Mouse (Mus musculus): ENCODE data around the gene Apmap. TPM values are rescaled to one million over a fixed set of nuclear protein-coding genes. Genes with fewer than 3 reads are reported as not detected.

Apmap gene
- polyA plus RNA-seq, 1 experiment = 18.0 TPM

DNA sequence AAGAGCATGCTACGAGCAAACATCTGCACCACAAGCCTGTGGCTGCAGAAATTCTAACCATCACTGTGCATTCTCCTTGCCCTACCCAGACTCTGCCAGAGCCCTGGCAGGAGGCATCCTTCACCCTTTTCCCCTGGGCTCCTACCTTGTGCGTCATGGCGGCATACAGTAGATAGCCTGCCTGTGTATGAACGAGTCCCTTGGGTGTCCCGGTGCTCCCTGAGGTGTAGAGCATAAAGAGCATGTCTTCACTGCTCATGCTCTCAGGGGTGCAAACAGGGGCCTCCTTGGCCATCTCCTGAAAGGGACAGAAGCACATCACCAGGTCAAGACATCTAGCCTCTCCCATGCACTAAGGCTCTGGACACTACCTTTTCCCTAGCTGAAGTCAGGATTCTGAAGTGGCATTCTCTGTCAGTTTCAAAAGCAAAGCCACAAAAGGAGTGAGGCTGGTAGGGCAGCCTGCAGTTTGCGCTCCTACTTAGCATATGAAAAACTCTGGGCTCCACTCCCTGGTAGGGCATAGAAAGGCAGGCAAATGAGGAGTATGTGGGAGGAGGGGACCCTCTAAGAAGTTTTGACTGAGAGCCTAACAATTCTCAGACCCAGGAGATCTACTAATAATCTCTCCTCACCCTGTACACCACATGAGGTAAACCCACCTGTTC lies 29.5 kb upstream of the Apmap start:
- peak overlapping the region; percentile 4; the same call in 1 of the 2 replicates for H3K27ac ChIP-seq (ENCODE audit: control insufficient read depth, insufficient read depth, low read depth, low read length, poor library complexity)
- no peaks in the 10 kb centered on the region for H3K4me1 ChIP-seq (ENCODE audit: control insufficient read depth, insufficient read depth, low read length)
- 88% methylated on average over 6 of the region's 6 CpGs for WGBS
- H3K4me3 ChIP-seq (replicated peaks; ENCODE audit: control insufficient read depth, low read depth, low read length) = no peak overlapping the region
- TF ChIP-seq POLR2A (IDR thresholded peaks at IDR 0.05; ENCODE audit: borderline replicate concordance, control insufficient read depth, low read depth, low read length) = no peak
- TF ChIP-seq CTCF (IDR thresholded peaks at IDR 0.05; ENCODE audit: control insufficient read depth, insufficient read depth, low read length) = no peak

DNA sequence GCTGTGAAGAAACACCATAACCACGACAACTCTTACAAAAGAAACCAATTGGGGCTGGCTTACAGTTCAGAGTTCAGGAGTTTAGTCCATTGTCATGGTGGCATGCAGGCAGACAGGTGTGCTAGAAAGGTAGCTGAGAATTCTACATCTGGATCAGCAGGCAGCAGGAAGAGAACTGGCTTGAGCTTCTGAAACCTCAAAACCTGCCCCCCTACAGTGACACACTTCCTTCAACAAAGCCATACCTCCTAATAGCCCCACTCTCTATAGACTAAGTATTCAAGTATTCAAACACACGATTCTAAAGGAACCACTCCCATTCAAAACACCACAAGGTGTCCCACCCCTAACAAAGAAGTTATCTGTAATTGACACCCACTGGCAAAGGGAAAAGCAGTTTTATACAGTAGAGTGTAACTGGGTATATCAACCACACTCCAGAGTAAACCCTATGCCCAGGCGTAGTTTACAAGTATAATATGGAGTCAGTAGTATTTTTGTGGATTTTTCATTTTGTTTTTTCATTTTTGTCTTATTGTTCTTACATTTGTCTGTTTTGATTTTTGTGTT lies 27.6 kb upstream of the Apmap start:
- no peak for TF ChIP-seq POLR2A (IDR thresholded peaks at IDR 0.05; ENCODE audit: borderline replicate concordance, control insufficient read depth, low read depth, low read length)
- H3K4me1 ChIP-seq (ENCODE audit: control insufficient read depth, insufficient read depth, low read length) = no peaks in the 10 kb centered on the region
- no peak overlapping the region for H3K27ac ChIP-seq (ENCODE audit: control insufficient read depth, insufficient read depth, low read depth, low read length, poor library complexity)
- 63% methylated on average over 3 of the region's 3 CpGs for WGBS
- H3K4me3 ChIP-seq (replicated peaks; ENCODE audit: control insufficient read depth, low read depth, low read length) = no peak overlapping the region

- TF ChIP-seq POLR2A (IDR thresholded peaks at IDR 0.05; ENCODE audit: borderline replicate concordance, control insufficient read depth, low read depth, low read length) = no peak
- no peak for TF ChIP-seq CTCF (IDR thresholded peaks at IDR 0.05; ENCODE audit: control insufficient read depth, insufficient read depth, low read length)
- Histone ChIP-seq H3K4me3 (replicated peaks; ENCODE audit: control insufficient read depth, low read depth, low read length) (no peak overlapping the region), H3K27ac (ENCODE audit: control insufficient read depth, insufficient read depth, low read depth, low read length, poor library complexity) (no peak overlapping the region), H3K4me1 (ENCODE audit: control insufficient read depth, insufficient read depth, low read length) (peaks cover 4% of the 10 kb centered on the region)
- 54% methylated on average over 4 of the region's 4 CpGs for whole genome bisulfite sequencing
Measured at GRCm38 (mm10) chr2:150629255-150629654, 20.9 kb upstream of the Apmap start.

DNA sequence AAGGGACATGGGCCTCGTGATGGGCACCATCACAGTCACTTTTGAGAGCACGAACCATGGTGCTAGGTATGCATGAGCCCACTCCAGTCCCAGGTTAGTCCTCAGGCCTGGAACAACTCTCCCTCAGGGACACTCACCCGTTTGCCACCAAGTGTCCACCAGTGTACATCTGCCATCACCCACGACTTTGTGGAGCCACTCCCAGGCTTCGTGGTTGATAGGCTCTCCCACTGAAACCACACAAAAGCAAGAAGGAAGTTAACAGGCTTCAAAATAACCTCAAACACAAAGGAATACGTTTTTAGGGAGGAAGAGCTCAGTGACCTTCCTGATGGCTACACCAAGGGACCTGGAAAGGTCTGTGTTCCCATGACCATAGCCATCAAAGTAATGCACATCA lies 18.8 kb upstream of the Apmap start:
- no peak overlapping the region for H3K4me3 ChIP-seq (replicated peaks; ENCODE audit: control insufficient read depth, low read depth, low read length)
- peaks cover 4% of the 10 kb centered on the region for H3K4me1 ChIP-seq (ENCODE audit: control insufficient read depth, insufficient read depth, low read length)
- TF ChIP-seq CTCF (IDR thresholded peaks at IDR 0.05; ENCODE audit: control insufficient read depth, insufficient read depth, low read length) (no peak), POLR2A (IDR thresholded peaks at IDR 0.05; ENCODE audit: borderline replicate concordance, control insufficient read depth, low read depth, low read length) (no peak)
- no peak overlapping the region for H3K27ac ChIP-seq (ENCODE audit: control insufficient read depth, insufficient read depth, low read depth, low read length, poor library complexity)
- WGBS = 28% methylated on average over 6 of the region's 6 CpGs

DNA sequence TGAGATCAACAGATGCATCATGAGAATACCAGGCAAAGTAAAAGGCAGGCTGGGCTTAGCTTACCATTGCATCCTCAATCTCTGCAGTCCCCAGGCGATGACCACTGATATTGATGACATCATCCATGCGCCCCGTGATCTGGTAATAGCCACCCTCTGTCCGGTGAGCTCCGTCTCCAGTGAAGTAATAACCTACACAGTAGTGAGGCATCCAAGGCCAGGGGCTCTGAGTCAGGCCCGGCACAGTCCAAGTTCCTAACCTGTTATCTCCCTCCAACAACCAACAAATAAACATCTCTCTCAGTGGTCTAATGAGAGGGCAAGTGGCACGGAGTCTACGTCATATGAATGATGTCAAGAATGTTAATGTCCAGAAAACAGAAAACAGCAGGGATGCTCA lies 16.6 kb upstream of the Apmap start:
- WGBS = 86% methylated on average over 8 of the region's 8 CpGs
- Histone ChIP-seq H3K4me1 (ENCODE audit: control insufficient read depth, insufficient read depth, low read length) (peaks cover 4% of the 10 kb centered on the region), H3K4me3 (replicated peaks; ENCODE audit: control insufficient read depth, low read depth, low read length) (no peak overlapping the region), H3K27ac (ENCODE audit: control insufficient read depth, insufficient read depth, low read depth, low read length, poor library complexity) (no peak overlapping the region)
- TF ChIP-seq POLR2A (IDR thresholded peaks at IDR 0.05; ENCODE audit: borderline replicate concordance, control insufficient read depth, low read depth, low read length) = no peak
- TF ChIP-seq CTCF (IDR thresholded peaks at IDR 0.05; ENCODE audit: control insufficient read depth, insufficient read depth, low read length) = no peak

DNA sequence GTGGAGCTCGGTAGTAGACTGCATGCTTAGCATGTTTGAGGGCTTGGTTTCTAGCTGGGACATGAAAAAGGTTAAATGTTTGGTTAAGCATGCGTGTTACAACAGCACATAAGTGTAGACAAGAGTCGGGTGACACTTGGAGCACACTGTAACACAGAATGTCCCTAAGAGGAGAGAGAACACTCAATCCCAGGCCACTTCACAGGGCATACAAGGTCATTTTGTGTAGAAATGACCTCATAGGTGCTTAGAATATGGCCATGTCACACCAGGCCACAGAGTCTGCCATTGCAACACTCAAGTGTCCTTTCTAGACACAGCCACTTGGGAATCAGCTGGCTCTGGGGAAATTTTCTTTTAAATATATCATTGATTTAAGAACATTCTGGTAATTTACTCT lies 15.6 kb upstream of the Apmap start:
- TF ChIP-seq POLR2A (IDR thresholded peaks at IDR 0.05; ENCODE audit: borderline replicate concordance, control insufficient read depth, low read depth, low read length) (no peak), CTCF (IDR thresholded peaks at IDR 0.05; ENCODE audit: control insufficient read depth, insufficient read depth, low read length) (no peak)
- WGBS = 82% methylated on average over 3 of the region's 3 CpGs
- Histone ChIP-seq H3K4me3 (replicated peaks; ENCODE audit: control insufficient read depth, low read depth, low read length) (no peak overlapping the region), H3K27ac (ENCODE audit: control insufficient read depth, insufficient read depth, low read depth, low read length, poor library complexity) (no peak overlapping the region), H3K4me1 (ENCODE audit: control insufficient read depth, insufficient read depth, low read length) (peaks cover 4% of the 10 kb centered on the region)

GRCm38 (mm10) chr2:150621698-150622097 lies 13.3 kb upstream of the Apmap start:
- Histone ChIP-seq H3K4me1 (ENCODE audit: control insufficient read depth, insufficient read depth, low read length) (no peaks in the 10 kb centered on the region), H3K4me3 (replicated peaks; ENCODE audit: control insufficient read depth, low read depth, low read length) (no peak overlapping the region), H3K27ac (ENCODE audit: control insufficient read depth, insufficient read depth, low read depth, low read length, poor library complexity) (0 out of 2 replicates have a peak overlapping the region, but pooled peaks have one; percentile 17)
- TF ChIP-seq POLR2A (IDR thresholded peaks at IDR 0.05; ENCODE audit: borderline replicate concordance, control insufficient read depth, low read depth, low read length) (no peak), CTCF (IDR thresholded peaks at IDR 0.05; ENCODE audit: control insufficient read depth, insufficient read depth, low read length) (no peak)
- 78% methylated on average over 3 of the region's 3 CpGs for WGBS

GRCm38 (mm10) chr2:150610097-150610496 lies 1.7 kb upstream of the Apmap start:
- no peak overlapping the region for H3K4me3 ChIP-seq (replicated peaks; ENCODE audit: control insufficient read depth, low read depth, low read length)
- 31% methylated on average over 3 of the region's 3 CpGs for WGBS
- H3K4me1 ChIP-seq (ENCODE audit: control insufficient read depth, insufficient read depth, low read length) = peaks cover 1% of the 10 kb centered on the region
- TF ChIP-seq CTCF (IDR thresholded peaks at IDR 0.05; ENCODE audit: control insufficient read depth, insufficient read depth, low read length) = no peak
- no peak for TF ChIP-seq POLR2A (IDR thresholded peaks at IDR 0.05; ENCODE audit: borderline replicate concordance, control insufficient read depth, low read depth, low read length)
- no peak overlapping the region for H3K27ac ChIP-seq (ENCODE audit: control insufficient read depth, insufficient read depth, low read depth, low read length, poor library complexity)
